Mouse (Mus musculus) inflammation-experienced regulatory T-cells, adult 6 months (primary cell): ENCODE data around the gene Rho. TPM values are rescaled to one million over a fixed set of nuclear protein-coding genes. Genes with fewer than 3 reads are reported as not detected.

Experiments
- ATAC-seq: one replicate; pipeline ENCODE4 v1.8.0; 2017
- polyA plus RNA-seq, 3 experiments: library from polyadenylated mRNA; unstranded; fragments of 100-300 nt; shearing (Covaris generic); gene quantifications; one replicate each; pipeline ENCODE4 v1.2.1; 2017

Gene Rho
- polyA plus RNA-seq, 3 experiments from 2014 or later: 0.43 TPM; not detected in 2

DNA sequence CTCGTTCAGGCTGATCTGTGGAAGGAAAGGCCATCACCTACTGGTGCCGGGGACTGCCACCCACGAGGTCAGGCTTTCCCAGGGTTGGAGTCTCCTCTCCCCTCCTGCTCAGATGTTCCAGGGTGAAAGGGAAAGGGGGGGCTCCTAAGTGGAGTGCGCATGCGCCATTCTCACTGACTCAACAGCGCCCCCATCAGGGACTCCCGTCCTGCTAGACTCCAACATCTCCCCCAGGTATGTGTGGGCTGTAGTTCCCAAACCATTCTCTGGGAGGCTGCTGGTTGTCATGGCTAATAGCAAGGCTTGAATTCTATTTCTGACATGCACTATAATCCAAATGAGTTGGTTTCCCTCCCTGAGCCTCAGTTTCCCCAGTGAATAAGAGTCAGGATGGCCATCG lies 47.0 kb downstream of the Rho start:
- no peak for ATAC-seq

DNA sequence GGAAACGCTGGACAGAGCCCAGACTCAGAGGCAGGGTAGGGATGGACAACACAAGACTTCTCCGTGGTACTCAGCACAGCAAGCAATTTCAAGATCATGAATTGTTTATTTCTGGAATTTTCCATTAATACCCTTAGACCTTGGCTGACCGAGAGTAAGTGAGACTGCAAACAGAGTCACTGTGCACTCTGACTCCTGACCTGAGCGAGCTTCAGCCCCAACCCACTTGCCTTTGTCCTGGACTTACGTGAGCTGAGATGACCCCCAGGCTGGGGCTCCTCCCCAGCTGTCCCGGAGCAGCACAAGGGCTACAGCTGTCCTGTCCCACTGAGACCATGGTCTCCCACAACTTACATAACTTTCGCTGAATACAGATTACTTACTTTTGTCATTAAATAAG lies 51.3 kb downstream of the Rho start:
- ATAC-seq: no peak

DNA sequence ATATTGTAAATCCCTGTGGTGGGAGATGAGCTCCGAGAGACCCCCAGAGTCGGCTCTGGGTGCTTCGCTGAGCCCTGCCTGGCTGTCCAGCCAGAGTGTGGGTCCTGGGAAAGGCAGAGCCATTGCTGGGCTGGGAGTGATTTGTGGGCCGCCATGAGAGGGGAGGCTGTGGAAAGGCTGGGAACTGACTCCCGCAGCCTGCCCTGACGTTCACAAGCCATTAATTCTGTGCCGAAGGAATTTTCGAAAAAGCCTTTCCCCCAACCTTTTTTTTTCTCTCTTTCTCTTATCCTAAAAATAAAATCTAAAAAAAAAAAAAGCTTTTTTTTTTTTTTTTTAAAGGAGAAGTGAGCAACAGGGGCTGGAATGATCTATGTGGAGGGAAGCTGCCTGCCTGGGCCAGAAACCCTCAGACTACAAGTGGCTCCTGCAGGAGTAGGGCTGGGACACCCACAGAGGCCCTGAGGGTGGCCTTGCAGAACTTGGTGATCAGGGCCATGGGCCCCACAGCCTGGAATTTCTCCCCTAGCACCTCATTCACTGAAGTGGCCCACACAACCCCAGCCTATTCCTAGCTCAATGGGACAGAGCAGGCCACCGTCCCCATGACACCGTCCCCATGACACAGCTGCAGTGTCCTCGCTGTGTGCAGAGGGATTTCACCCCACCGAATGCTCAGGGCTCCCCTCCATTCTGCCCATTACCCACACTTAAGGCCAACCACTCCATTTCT lies 51.9 kb downstream of the Rho start:
- no peak for ATAC-seq

DNA sequence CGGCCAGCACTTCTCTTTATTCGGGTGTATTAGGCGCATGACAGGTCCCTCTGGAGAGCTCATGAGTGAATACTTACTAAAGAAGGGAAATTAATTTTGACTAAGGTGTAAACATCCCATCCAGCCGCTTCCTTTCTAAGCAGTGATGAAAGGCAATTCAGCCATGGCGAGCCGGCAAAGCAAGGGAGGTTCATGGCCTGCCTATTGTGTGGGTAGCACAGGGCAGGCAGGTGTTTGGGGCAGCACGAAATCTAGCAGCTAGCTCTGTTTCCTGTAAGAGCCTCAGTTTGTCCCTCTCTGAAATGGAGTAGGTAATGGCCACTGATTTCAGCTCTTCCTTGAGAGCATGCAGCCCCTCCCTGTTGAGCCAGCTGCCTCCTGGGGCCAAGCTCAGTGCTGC lies 53.0 kb downstream of the Rho start:
- ATAC-seq: no peak

DNA sequence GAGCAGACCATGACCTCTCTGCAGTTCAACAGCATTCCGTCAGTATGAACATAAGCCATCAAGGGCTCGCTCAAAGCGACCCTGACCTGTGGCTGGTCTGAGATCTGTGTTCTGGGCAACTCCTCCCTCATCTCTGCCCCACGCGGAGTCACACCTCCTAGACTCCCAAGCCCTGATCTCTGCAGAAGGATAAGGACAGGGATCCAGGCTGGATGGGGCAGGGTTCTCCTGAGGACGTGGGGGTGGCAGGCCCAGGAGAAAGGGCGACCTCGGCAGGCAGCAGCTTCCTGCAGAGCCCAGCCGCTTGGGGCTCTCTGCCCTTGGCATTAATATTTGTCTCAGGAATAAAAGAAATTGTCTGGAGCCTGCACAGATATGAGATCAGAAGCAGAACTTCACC lies 54.1 kb downstream of the Rho start:
- no peak for ATAC-seq

DNA sequence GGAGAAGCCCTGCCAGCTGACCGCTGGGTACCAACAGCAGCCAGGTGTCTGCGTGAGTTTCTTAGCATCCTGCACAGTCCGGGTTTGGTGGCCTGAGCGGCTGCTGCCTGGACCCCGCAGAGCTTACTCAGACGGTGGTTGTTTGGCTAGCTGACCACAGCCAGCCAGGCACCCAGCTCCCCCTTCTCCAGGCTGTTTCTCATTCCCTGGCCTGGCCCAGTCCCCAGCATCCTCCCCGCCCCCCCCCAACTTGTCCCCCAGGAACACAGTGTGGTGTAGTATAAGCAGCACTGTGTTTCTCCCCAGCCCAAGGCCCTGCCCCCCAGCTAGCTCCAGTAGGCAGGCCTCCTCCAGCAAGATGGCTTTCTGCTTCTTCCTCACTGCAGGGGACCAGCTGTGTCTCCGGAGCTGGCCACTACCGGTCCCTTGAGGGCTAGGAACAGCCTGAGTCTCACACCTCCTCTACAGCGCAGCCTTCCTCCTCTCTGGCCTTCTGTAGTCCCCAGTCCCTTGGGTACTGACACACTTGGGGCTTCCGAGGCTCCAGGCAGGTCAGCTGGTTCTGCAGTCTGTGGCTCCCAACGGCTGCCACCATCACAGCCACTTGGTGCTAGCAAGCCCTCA lies 55.0 kb downstream of the Rho start:
- ATAC-seq: no peak

DNA sequence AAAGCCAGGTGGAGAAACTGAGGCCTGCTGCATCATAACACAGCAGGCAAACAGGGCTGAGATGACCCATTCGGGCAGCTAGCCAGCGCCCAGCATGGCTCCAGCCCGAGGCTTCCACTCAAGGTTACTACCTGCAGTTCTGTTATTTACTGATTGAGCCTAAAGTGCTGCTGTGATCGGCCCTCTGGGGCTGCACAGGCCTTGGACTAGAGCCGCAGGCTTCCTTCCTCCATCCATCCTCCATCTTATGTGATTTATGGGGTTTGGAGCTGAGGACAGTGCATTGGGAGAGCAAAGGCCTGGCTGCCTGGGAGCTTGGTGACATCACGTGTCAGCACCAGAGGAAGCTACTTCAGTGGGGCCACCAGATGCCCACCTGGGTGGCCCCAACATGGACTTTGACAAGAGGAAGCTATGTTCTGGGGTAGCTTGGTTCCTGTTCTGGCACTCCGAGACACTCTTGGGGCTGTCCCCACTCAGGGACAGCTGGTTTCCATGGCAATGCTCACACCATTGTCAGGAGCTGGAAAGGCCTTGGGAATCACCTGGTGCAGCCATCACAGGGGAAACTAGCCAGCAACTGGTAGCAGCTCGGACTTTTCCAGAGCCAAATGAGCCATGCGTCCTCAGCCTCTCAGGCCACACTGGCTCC lies 55.7 kb downstream of the Rho start:
- no peak for ATAC-seq

DNA sequence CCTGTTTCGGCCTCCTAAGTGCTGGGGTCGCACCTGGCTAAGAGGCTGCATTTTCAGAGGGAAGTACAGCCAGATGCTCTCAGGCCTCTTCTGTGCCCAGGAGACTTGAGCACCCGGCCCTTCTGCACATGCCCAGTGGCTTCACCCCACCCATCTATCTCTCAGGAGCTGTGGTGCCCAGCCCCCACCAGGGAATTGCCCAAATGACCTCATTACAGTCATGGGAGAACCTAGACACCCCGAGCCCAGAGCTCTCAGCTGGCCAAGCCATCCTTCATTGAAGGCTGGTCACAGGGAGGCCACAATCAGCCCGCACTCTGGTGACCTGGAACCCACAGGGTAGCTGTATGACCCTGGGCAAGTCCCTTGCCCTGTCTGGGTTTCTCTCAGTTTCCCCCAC lies 57.5 kb downstream of the Rho start:
- ATAC-seq: no peak

DNA sequence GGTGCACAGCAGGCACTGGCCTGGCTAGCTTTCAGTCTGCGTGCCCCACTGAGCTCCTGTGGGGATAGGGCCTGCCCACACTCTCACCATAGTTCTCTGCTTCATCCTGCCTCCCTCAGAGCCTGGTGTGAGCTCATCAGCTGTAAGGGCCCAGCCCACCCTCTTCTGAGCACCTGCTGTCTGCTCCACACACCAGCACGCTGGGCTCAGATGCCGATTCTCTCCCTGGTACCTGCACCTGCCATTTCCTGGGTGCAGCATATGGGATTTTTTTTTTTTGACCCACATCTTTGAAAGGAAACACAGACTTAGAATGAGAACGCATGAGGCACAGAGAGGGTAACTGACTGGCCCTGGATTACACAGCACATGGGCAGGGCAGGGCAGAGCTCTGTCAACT lies 58.1 kb downstream of the Rho start:
- ATAC-seq: peak; percentile 53

Other genes starting within 250 kb of the Rho start
- gene Tmem40, start 169.3 kb upstream of the Rho start, polyA plus RNA-seq: not detected
- gene Cand2, start 157.2 kb upstream of the Rho start, polyA plus RNA-seq: 1 to 10 TPM; 2.3 to 4.8 (median 3.7) TPM
- gene Rpl32, start 123.0 kb upstream of the Rho start, polyA plus RNA-seq: 1,000 to 10,000 TPM; 4,797 to 7,885 (median 7,790) TPM
- gene Efcab12, start 93.3 kb upstream of the Rho start, polyA plus RNA-seq: under 1 TPM in 2 of 3 experiments, not detected in 1; 0.31 to 0.47 TPM
- 10 to 100 TPM in 1 of 3 experiments, 1 to 10 TPM in 2; 8.6 to 12.8 (median 8.9) TPM for gene Mbd4, start 78.4 kb upstream of the Rho start, polyA plus RNA-seq
- gene Ift122, start 78.3 kb upstream of the Rho start, polyA plus RNA-seq: 1 to 10 TPM; 1.3 to 2.0 (median 1.6) TPM
- not detected for gene H1foo, start 13.2 kb downstream of the Rho start, polyA plus RNA-seq
- 10 to 100 TPM in 1 of 3 experiments, 1 to 10 TPM in 2; 7.4 to 12.5 (median 8.0) TPM for gene Plxnd1, start 63.3 kb downstream of the Rho start, polyA plus RNA-seq